23 mouse cellular contexts compared by ENCODE assay signal in genomic region chr14:47638316-47638895, GRCm38 (mm10). TPM values are rescaled to one million over a fixed set of nuclear protein-coding genes. Genes with fewer than 3 reads are reported as not detected.
DNase-seq lines count a peak whose midpoint lies in the region; ATAC-seq and TF ChIP-seq lines count a peak whose summit lies in the region.
"Had no signal": no experiment of that assay in that cellular context is flagged by ENCODE, and none has a peak within 500 bp of the region (broad histone marks: within the 10 kb centered on the region; RNA-seq: fewer than 3 reads in every experiment).

No protein-coding gene starts in this region.

- no peak overlapping the region for H3K9ac ChIP-seq in heart, postnatal 0 days (replicated peaks; ENCODE audit: low read depth, low read length)
- H3K9ac ChIP-seq in MEL (ENCODE audit: control insufficient read depth, low read depth, low read length, poor library complexity, severe bottlenecking) = no peak overlapping the region
- H3K9ac ChIP-seq: embryonic facial prominence, embryonic 15.5 days; forebrain, embryonic 15.5 days; hindbrain, embryonic 12.5 days had no signal

- no peaks in the 10 kb centered on the region for H3K79me2 ChIP-seq in MEL (ENCODE audit: control insufficient read depth, insufficient read depth, low read length, poor library complexity)

- no peak overlapping the region for H3K4me3 ChIP-seq in heart, postnatal 0 days (ENCODE audit: low read depth, low read length)
- no peak overlapping the region for H3K4me3 ChIP-seq in MEL (ENCODE audit: control insufficient read depth in 1 of 2, insufficient read depth in 1 of 2, low read depth in 2 of 2, low read length in 2 of 2)
- H3K4me3 ChIP-seq in lung, adult 2 months (replicated peaks; ENCODE audit: extremely low read depth, low read depth, low read length) = no peak overlapping the region
- H3K4me3 ChIP-seq: embryonic facial prominence, embryonic 15.5 days; forebrain, embryonic 15.5 days; heart, adult 2 months; hindbrain, embryonic 12.5 days had no signal

- no peaks in the 10 kb centered on the region for H3K9me3 ChIP-seq in heart, postnatal 0 days (replicated peaks; ENCODE audit: control insufficient read depth, low read length)
- H3K9me3 ChIP-seq in MEL (replicated peaks; ENCODE audit: insufficient read depth, low read length) = no peaks in the 10 kb centered on the region
- H3K9me3 ChIP-seq: embryonic facial prominence, embryonic 15.5 days; forebrain, embryonic 15.5 days; hindbrain, embryonic 12.5 days had no signal

- intact Hi-C loops in heart, postnatal 36 days (cut with DNase I) = no loop called here

- peaks cover 35% of the 10 kb centered on the region for H3K4me1 ChIP-seq in heart, postnatal 0 days (ENCODE audit: control insufficient read depth, insufficient read depth)
- peaks cover 3 to 15% of the 10 kb centered on the region in 2 experiments; a peak in 3 of 4 replicates for H3K4me1 ChIP-seq in MEL (ENCODE audit: control insufficient read depth in 1 of 2, insufficient read depth in 2 of 2, low read length in 2 of 2)
- peaks cover 11% of the 10 kb centered on the region for H3K4me1 ChIP-seq in lung, adult 2 months (ENCODE audit: control insufficient read depth, insufficient read depth, low read length)
- H3K4me1 ChIP-seq: forebrain, embryonic 15.5 days had no signal

- TF ChIP-seq RAD21 in MEL (IDR thresholded peaks at IDR 0.05; ENCODE audit: low read depth, low read length) = no peak

- no peak for TF ChIP-seq CTCF in heart, postnatal 0 days (IDR thresholded peaks at IDR 0.05; ENCODE audit: low read depth)
- no peak for TF ChIP-seq CTCF in MEL (IDR thresholded peaks at IDR 0.05 in 2 of 3, conservative IDR thresholded peaks at IDR 0.05 in 1 of 3; ENCODE audit: control insufficient read depth in 1 of 3, insufficient read depth in 1 of 3, low read depth in 2 of 3, low read length in 3 of 3, poor library complexity in 1 of 3, severe bottlenecking in 1 of 3)
- no peak for TF ChIP-seq CTCF in lung, adult 2 months (IDR thresholded peaks at IDR 0.05; ENCODE audit: insufficient read depth, low read length)

- no peak for TF ChIP-seq EP300 in heart, postnatal 0 days (IDR thresholded peaks at IDR 0.05; ENCODE audit: low read depth)
- peak; percentile 10 to 42; a peak in 3 of 4 replicates for TF ChIP-seq EP300 in MEL (IDR thresholded peaks at IDR 0.05; ENCODE audit: low read depth in 1 of 2, low read length in 2 of 2)

- DNase-seq in heart, postnatal 0 days (ENCODE audit: low spot score) = no peak
- DNase-seq in heart, postnatal 36 days = no peak
- DNase-seq in MEL (ENCODE audit: low read depth, low spot score) (peak; percentile 48), adipocyte (ENCODE audit: low spot score) (peak; percentile 32)
- DNase-seq in adrenal gland, adult 8-10 months = no peak
- no peak for DNase-seq in lung, adult 2 months
- DNase-seq in thymus, postnatal 10 days (ENCODE audit: low spot score in 2 of 2) = no peak
- DNase-seq: adrenal gland, postnatal 10 days; cerebellum, adult 11 months; cerebellum, adult 8-10 months; cerebellum, postnatal 14 days; embryo, embryonic 11 days; gastrocnemius, postnatal 36 days; heart, adult 2 months; heart, postnatal 4 days; kidney, adult 11 months; kidney, adult 9 months had no signal

- no peak overlapping the region for H3K4me2 ChIP-seq in heart, postnatal 0 days (ENCODE audit: low read depth, low read length)
- H3K4me2 ChIP-seq: embryonic facial prominence, embryonic 15.5 days; forebrain, embryonic 15.5 days; hindbrain, embryonic 12.5 days had no signal

- no peak for TF ChIP-seq POLR2A in MEL (IDR thresholded peaks at IDR 0.05; ENCODE audit: control insufficient read depth in 1 of 2, insufficient read depth in 1 of 2, low read depth in 1 of 2, low read length in 2 of 2, poor library complexity in 1 of 2)
- TF ChIP-seq POLR2A in lung, adult 2 months (IDR thresholded peaks at IDR 0.05; ENCODE audit: borderline replicate concordance, extremely low read depth, low read depth, low read length) = no peak

- no peaks in the 10 kb centered on the region for H3K27me3 ChIP-seq in heart, postnatal 0 days (ENCODE audit: control insufficient read depth, insufficient read depth, low read length)
- no peaks in the 10 kb centered on the region for H3K27me3 ChIP-seq in MEL (ENCODE audit: control insufficient read depth in 1 of 2, insufficient read depth in 2 of 2, low read length in 2 of 2)
- H3K27me3 ChIP-seq: CH12.LX; embryonic facial prominence, embryonic 15.5 days; forebrain, embryonic 15.5 days; hindbrain, embryonic 12.5 days had no signal

- 42% methylated on average over 4 of the region's 4 CpGs for whole genome bisulfite sequencing in heart, postnatal 0 days
- WGBS in lung, adult 2 months = 54% methylated on average over 4 of the region's 4 CpGs

- no peak for ATAC-seq in heart, postnatal 0 days (ENCODE audit: insufficient read depth, low read depth)
- ATAC-seq: forebrain, embryonic 15.5 days; hindbrain, embryonic 16.5 days; inflammation-experienced regulatory T-cells, adult 6 months had no signal

- 0 out of 2 replicates have a peak overlapping the region, but pooled peaks have one; percentile 0 for H3K27ac ChIP-seq in heart, postnatal 0 days (ENCODE audit: low read depth)
- H3K27ac ChIP-seq in MEL (ENCODE audit: control insufficient read depth, low read depth, low read length) = no peak overlapping the region
- H3K27ac ChIP-seq: embryonic facial prominence, embryonic 15.5 days; forebrain, embryonic 15.5 days; heart, adult 2 months; hindbrain, embryonic 12.5 days had no signal

- H3K36me3 ChIP-seq in heart, postnatal 0 days (replicated peaks; ENCODE audit: control insufficient read depth, insufficient read depth, low read length) = no peaks in the 10 kb centered on the region
- H3K36me3 ChIP-seq in MEL (ENCODE audit: control insufficient read depth in 1 of 2, insufficient read depth in 2 of 2, low read length in 2 of 2) = peaks cover 0 to 9% of the 10 kb centered on the region in 2 experiments; a peak in 1 of 4 replicates
- H3K36me3 ChIP-seq: embryonic facial prominence, embryonic 15.5 days; forebrain, embryonic 15.5 days; hindbrain, embryonic 12.5 days had no signal

TF ChIP-seq in MEL, 35 proteins besides CTCF, POLR2A, EP300 and RAD21:
- peak; percentile 63 for TF ChIP-seq TAL1 (IDR thresholded peaks at IDR 0.05; ENCODE audit: low read length)
- TF ChIP-seq RCOR1 (IDR thresholded peaks at IDR 0.05; ENCODE audit: low read depth, low read length) = 0 out of 2 replicates have a peak, but pooled peaks have one; percentile 14
- TF ChIP-seq GATA1 (IDR thresholded peaks at IDR 0.05; ENCODE audit: low read depth, low read length) = peak; percentile 53; the same call in 1 of the 2 replicates
- TF ChIP-seq ETS1 (IDR thresholded peaks at IDR 0.05; ENCODE audit: low read depth, low read length) = peak; percentile 54; the same call in 1 of the 2 replicates
- no peak for TF ChIP-seq BHLHE40 (IDR thresholded peaks at IDR 0.05; ENCODE audit: borderline replicate concordance, low read depth, low read length)
- TF ChIP-seq ZNF384 (IDR thresholded peaks at IDR 0.05; ENCODE audit: low read depth, low read length) = no peak
- peak; percentile 19; the same call in 1 of the 2 replicates for TF ChIP-seq TCF12 (IDR thresholded peaks at IDR 0.05; ENCODE audit: low read depth, low read length)
- no peak for TF ChIP-seq UBTF (IDR thresholded peaks at IDR 0.05; ENCODE audit: borderline replicate concordance, insufficient read depth, low read depth, low read length)
- TF ChIP-seq MYB (IDR thresholded peaks at IDR 0.05; ENCODE audit: low read depth, low read length) = no peak

RNA-seq across cellular contexts. Expression of gene Ktn1, which starts 9.8 kb away (rescaled TPM):
- 31.7 and 35.6 TPM in 2 replicates for total RNA-seq in heart, postnatal 0 days (2014; rRNA removed; ENCODE audit: low replicate concordance)
- polyA plus RNA-seq in heart, postnatal 0 days (2015; fragmentation: Nextera tagmentation; extraction: Ambion mirVana) = 104 and 107 TPM in 2 replicates
- 100 to 1,000 TPM; 205 to 218 TPM for total RNA-seq in heart, postnatal 36 days (2021)
- 26.0 and 27.0 TPM in 2 replicates for total RNA-seq in MEL (2012; rRNA removed)
- 100 to 1,000 TPM in 1 of 2 experiments, 10 to 100 TPM in 1; 40.3 to 168 TPM for polyA plus RNA-seq in MEL (2012; ENCODE audit: insufficient read depth in 1 of 2, insufficient read length in 2 of 2, low read depth in 1 of 2, low replicate concordance in 2 of 2, missing spikeins in 1 of 2)
- 10 to 100 TPM; 50.5 to 90.6 (median 62.7) TPM for total RNA-seq in adrenal gland, adult 8-10 months (2022)
- 5.2 and 9.0 TPM in 2 replicates for polyA plus RNA-seq in lung, adult 2 months (2012; rRNA removed)

Comparison
In these comparisons a context has a peak if more than half of its experiments do, and no peak if none do; other contexts are left out.
1. DNase-seq: peak in MEL (single experiment) and adipocyte (single experiment); none in heart, postnatal 0 days (single experiment), heart, postnatal 36 days (0 of 2), adrenal gland, adult 8-10 months (single experiment), lung, adult 2 months (single experiment) and thymus, postnatal 10 days (0 of 2).